Mouse (Mus musculus): ENCODE results near the gene Zfp160. TPM values are rescaled to one million over a fixed set of nuclear protein-coding genes. Genes with fewer than 3 reads are reported as not detected.

The Zfp160 gene
- total RNA-seq, 2 experiments from 2014 or later = 6.4 to 7.9 TPM

Other genes with a start within 250 kb of the Zfp160 start
- not detected for gene Vmn1r228, start 222.7 kb upstream of the Zfp160 start, total RNA-seq (2021)
- not detected for gene Vmn1r229, start 197.3 kb upstream of the Zfp160 start, total RNA-seq (2021)
- not detected for gene Vmn1r230, start 168.5 kb upstream of the Zfp160 start, total RNA-seq (2021)
- not detected for gene Vmn1r231, start 103.8 kb upstream of the Zfp160 start, total RNA-seq (2021)
- gene Vmn1r232, start 89.2 kb upstream of the Zfp160 start, total RNA-seq (2021) = not detected
- 100 to 1,000 TPM; 124 to 125 TPM for gene Ppp2r1a, start 63.6 kb upstream of the Zfp160 start, total RNA-seq (2021)
- gene Vmn1r233, start 12.4 kb upstream of the Zfp160 start, total RNA-seq (2021) = not detected
- gene Vmn1r234, start 217.2 kb downstream of the Zfp160 start, total RNA-seq (2021) = not detected
- not detected for gene Vmn1r235, start 247.5 kb downstream of the Zfp160 start, total RNA-seq (2021)